Mouse (Mus musculus) c-Kit-negative CD71-positive TER-119-positive erythroid progenitor cells, embryonic 14.5 days (primary cell): Measurements from ENCODE around the gene Hrasls5.

ENCODE experiments used
- DNase-seq: peaks from one replicate; pipeline ENCODE4 v3.0.0-alpha.2; 2013; ENCODE audit warnings: low read depth, low spot score

Gene Hrasls5

GRCm38 (mm10) chr19:7611942-7612757, at the start of gene Hrasls5:
Hrasls5 (plus strand) TSS chr19:7612541.
- no peak for DNase-seq

DNA sequence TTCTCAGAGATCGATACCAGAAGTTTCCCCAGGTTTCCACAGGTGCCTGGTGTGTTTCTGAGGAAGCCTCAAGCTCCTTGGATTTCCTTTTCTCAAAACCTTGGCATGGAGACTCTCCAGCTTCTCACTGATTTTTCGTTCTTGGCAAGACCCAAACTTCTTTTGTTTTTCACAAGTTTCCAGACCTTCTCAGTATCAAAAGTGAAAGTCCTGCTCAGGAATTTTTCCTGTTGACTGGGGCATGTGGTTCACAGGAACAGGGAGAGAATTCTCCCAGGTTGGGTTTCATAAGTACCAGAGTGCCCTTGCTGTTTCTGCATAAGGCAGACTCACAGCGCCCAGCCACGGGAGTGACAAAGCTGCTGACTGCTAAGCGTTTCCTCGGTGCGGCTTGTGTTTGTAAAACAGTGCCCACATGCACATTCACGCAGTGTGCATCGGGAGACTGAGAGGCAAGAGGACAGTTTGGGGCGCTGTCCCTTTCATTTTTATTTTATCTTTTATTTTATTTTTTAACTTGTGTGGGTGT, 49.7 kb upstream of the Hrasls5 start:
- DNase-seq = no peak

- no peak for DNase-seq
Observed at GRCm38 (mm10) chr19:7563676-7564075, 48.7 kb upstream of the Hrasls5 start.

DNA sequence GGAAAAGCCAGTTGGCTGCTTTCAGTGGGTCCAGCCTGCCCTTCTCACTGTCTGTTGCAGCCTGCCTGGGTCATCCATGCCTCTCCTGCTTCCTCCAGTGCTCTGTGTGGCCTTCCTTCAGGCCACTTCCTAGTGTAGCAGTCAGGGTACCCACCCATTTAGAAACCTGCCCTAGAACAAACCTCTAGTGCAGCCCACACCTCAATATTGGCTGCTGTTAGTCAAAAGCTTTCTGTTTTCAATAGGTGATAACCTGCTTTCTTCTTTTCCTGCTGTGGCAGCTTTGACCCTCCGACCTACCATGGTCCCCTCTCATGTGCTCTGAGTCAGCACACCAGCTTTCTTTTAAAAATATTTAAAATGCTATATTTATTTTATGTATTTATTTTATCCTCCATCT, 47.9 kb upstream of the Hrasls5 start:
- DNase-seq = no peak

GRCm38 (mm10) chr19:7566826-7567225, 45.5 kb upstream of the Hrasls5 start:
- DNase-seq = no peak

DNA sequence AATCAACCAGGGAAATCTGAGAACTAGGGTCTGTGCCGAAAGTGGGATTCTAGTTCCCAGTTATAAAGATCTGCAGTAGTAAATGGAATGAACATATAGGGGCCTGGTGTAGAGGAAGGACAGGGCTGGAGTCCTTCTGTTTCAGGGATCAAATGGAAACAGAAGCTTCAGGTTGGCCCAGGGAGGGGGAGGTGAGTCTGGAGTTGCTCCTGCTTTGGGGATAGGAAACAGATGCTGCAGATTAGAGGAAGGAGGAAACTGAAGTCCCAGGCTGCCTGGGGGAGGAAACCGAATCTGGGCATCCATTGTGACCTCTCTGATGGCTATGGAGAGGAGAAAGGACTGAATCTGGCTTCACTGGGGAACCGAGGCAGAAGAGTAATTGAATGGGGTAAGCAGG, 44.0 kb upstream of the Hrasls5 start:
- DNase-seq = no peak

GRCm38 (mm10) chr19:7569650-7570049, 42.7 kb upstream of the Hrasls5 start:
- no peak for DNase-seq

DNA sequence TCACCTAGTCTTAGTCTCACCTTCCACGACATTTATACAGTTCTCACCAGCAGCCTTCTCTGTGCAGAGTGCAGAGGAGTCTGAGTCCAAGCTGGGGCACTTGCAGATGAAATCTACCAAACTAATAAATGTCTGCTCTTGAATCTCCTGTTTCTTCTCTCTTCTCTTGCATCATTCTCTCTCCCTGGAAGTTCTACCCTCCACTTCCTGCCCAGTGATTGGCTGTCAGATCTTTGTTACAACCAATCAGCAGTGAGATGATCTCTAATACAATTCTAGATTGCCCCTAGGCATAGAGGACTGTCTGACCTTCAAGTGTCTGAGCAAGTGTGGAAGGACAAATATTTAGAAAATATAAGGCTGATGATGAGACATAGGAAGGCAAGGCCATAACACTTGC, 36.2 kb upstream of the Hrasls5 start:
- DNase-seq = no peak

GRCm38 (mm10) chr19:7577710-7578109, 34.6 kb upstream of the Hrasls5 start:
- no peak for DNase-seq

GRCm38 (mm10) chr19:7581042-7581441, 31.3 kb upstream of the Hrasls5 start:
- no peak for DNase-seq

GRCm38 (mm10) chr19:7583101-7583500, 29.2 kb upstream of the Hrasls5 start:
- DNase-seq = no peak

DNA sequence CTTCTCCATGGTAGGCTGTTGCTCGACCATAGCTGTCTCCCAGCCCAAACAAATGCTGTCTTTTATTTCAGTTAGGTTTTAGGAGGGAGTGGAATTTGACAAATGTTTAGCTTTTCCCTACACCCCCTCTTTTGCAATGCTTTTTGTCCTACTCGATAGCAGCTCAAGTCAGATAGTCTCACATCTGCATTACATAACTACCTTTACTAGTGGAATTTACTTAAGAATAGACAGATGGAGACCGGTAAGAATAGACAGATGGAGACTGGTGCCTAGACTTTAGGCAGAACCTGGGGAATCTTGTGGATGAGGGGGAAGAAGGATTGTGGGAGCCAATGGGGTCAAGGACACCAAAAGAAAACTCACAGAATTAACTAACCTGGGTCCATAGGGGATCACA, 28.7 kb upstream of the Hrasls5 start:
- no peak for DNase-seq

DNA sequence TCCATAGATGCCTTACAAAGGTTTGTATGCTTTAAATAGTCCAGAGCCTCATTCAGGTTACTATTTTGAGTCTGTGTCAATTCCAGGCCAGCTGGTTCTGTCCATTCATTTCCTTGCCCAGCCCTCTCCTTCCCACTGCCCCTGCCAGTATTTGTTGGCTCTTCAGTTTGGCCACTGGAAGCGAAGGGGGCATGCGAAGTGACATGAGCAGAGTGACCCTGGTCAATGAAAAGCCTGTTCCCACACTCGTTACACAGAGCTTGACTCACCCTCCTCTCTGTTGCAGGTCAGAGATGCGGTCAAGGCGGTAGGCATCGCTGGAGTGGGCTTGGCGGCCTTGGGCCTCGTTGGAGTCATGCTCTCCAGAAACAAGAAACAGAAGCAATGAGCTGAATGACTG, 27.1 kb upstream of the Hrasls5 start:
- DNase-seq = no peak

GRCm38 (mm10) chr19:7585764-7586163, 26.6 kb upstream of the Hrasls5 start:
- no peak for DNase-seq

GRCm38 (mm10) chr19:7590795-7591194, 21.5 kb upstream of the Hrasls5 start:
- no peak for DNase-seq

DNA sequence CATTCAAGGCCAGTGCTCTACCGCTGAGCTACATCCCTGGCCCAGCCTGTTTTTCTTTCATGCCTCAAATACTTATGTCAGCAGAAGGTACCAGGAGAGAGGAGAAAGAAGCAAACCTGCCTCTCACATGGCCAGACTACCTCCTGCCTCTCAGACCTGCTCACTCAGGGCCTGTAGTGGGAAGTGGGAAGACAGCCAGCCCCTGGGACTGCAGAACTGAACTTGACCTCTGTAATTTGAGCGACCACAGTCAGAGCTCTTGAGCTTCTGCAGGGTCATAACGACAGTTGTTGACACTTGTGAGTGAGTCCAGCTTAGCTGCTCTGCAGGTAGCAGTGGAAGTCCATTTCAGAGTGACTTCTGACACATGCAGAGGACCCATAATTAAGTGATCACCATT, 20.3 kb upstream of the Hrasls5 start:
- no peak for DNase-seq

GRCm38 (mm10) chr19:7595534-7595933, 16.8 kb upstream of the Hrasls5 start:
- peak; percentile 17 for DNase-seq

- no peak for DNase-seq
Observed at GRCm38 (mm10) chr19:7598481-7598880, 13.9 kb upstream of the Hrasls5 start.

DNA sequence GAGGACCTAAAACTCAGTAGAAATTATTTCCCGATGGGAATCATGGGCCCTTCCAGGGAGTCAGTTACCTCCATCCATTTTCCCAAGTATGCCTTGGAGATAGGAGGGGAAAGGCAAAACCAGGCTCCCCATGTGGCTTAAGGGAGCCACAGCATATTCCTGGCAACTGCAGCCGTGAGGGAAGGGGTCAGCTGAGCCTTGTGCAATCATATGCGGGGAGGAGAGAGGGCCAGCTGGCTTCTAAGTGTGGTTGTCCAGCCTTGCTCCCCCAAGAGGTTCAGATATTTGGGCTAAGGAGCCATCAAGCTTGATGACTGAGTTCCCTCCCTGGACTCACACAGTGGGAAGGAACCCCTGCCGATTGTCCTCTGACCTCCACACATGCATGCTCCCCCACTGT, 10.8 kb upstream of the Hrasls5 start:
- DNase-seq = no peak

DNA sequence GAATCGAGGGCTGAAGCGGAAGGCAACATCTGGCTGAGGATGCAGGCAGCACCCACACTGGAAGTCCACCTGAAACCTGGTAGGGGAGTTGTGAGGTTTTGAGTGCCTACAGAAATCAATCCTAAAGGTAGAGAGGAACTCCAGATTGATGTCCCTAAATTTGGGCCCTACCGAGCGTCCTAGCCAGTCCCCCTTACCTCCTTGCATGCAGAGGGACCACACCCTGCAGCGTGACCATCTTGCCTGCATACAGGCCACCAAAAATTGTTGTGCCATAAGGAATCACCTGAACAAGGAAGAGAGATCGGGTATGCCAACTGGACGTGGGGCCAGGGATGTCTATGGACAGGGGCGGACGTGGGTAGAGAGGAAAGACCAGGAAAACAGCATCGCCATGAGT, 8.2 kb upstream of the Hrasls5 start:
- no peak for DNase-seq

DNA sequence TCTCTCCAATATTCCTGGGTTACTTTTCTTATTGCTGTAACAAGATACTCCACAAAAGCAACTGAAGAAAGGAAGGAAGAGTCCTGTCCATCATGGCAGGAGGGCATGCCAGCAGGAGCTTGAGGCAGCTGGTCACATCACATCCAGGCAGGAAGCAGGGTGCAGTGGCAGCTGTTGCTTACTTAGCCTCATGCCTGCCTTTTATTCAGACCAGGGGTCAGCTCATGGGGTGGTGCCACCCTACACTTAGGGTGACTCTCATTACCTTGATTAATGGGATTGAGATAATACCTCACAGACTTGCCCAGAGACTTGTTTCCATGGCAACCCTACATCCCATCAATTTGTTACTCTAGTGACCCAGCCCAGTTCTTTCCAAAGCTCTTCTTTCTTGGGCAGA, 7.3 kb upstream of the Hrasls5 start:
- DNase-seq = no peak

DNA sequence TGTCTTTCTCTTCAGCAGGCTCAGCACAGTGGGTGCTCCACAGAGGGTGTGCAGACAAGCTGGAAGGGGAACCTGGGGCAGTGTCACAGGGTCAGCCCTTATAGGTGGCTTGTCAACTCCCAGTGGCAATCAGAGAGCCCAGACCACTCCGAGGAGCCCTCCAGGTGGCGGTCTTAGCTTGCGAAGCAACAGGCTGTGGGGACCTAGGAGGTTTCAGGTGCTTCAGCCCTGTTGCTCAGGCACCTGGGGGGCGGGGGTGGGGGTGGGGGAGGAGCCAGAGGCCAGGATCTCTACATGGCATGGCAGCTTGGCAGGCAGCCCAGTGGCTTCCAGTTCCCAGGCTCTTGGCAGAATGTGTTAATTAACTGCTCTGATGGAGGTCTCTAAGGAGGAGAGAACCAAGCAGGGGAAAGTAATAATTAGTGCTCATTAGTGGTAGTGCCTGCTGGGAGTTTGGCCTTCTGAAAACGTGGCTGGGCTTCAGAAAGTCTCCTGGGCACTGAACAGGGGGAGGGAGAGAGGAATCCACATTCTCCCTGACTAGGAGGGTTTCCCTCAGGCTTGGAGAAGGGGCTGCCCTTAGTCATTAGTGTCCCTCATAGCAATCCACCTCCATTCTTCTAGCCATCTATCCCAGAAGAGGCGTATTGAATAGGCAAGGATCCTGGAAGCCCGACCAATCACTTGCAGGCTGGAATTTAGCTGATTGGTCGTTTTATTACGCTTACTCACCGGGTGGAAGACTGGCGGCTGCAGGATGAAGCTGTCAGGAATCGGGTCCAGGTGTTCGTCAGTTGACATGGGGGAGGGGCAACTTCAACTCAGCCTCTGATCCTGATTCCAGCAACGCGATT, 6.2 kb upstream of the Hrasls5 start:
- no peak for DNase-seq
